Mouse (Mus musculus) kidney, embryonic 14.5 days (tissue): ENCODE results near the gene 2810459M11Rik. TPM values are rescaled to one million over a fixed set of nuclear protein-coding genes. Genes with fewer than 3 reads are reported as not detected.

Source experiments
- ATAC-seq: fragments of 200-750 bp; cut with Nextera tagmentation; 2 replicates; pipeline ENCODE4 v1.8.0; 2017; ENCODE audit warnings: moderate number of reproducible peaks, mild to moderate bottlenecking, moderate TSS enrichment, moderate library complexity; ENCODE audit not compliant: low FRiP score, low TSS enrichment
- H3K27ac ChIP-seq: fragments of 300-500 bp; sonication (generic); 2 replicates; pipeline ENCODE4 v1.5.1; 2014; ENCODE audit warnings: low read depth, mild to moderate bottlenecking, low read length, moderate library complexity, mixed read lengths
- H3K27me3 ChIP-seq: fragments of 300-500 bp; sonication (generic); 2 replicates; pipeline ENCODE4 v1.6.1; 2014; ENCODE audit warnings: mild to moderate bottlenecking, low read length; ENCODE audit not compliant: control insufficient read depth, insufficient read depth
- H3K36me3 ChIP-seq: fragments of 300-500 bp; sonication (generic); 2 replicates; pipeline ENCODE4 v1.6.1; 2014; ENCODE audit warnings: low read length, mixed read lengths; ENCODE audit not compliant: control insufficient read depth, insufficient read depth
- H3K4me1 ChIP-seq: fragments of 300-500 bp; sonication (generic); 2 replicates; pipeline ENCODE4 v1.6.1; 2014; ENCODE audit warnings: low read length, mixed read lengths; ENCODE audit not compliant: control insufficient read depth, insufficient read depth
- H3K4me2 ChIP-seq: fragments of 300-500 bp; sonication (generic); replicated peaks from 2 replicates; pipeline ENCODE4 v1.6.1; 2014; ENCODE audit warnings: low read depth, mild to moderate bottlenecking, low read length
- H3K4me3 ChIP-seq: fragments of 300-500 bp; sonication (generic); 2 replicates; pipeline ENCODE4 v1.5.1; 2014; ENCODE audit warnings: mild to moderate bottlenecking, low read length
- H3K9ac ChIP-seq: fragments of 300-500 bp; sonication (generic); 2 replicates; pipeline ENCODE4 v1.6.1; 2014; ENCODE audit warnings: low read depth, mild to moderate bottlenecking, low read length, moderate library complexity
- H3K9me3 ChIP-seq: fragments of 300-500 bp; sonication (generic); 2 replicates; pipeline ENCODE4 v1.6.1; 2016; ENCODE audit warnings: low read length; ENCODE audit not compliant: control insufficient read depth
- WGBS: fragments of 180-500 bp; shearing (Covaris S2); extraction: QIAGEN DNeasy Blood & Tissue Kit; methylation state at CpG from one replicate; pipeline ENCODE4 v1.1.7; 2014; 5-methylcytosine and 5-hydroxymethylcytosine counted together
- polyA plus RNA-seq: library from polyadenylated mRNA; unstranded; fragments of >200 nt; fragmentation: Nextera tagmentation; extraction: Ambion mirVana; gene quantifications from 2 replicates; pipeline ENCODE4 v1.2.1, GENCODE M21; 2014

2810459M11Rik gene
- polyA plus RNA-seq, 1 experiment from 2014 or later: 1.7 TPM

DNA sequence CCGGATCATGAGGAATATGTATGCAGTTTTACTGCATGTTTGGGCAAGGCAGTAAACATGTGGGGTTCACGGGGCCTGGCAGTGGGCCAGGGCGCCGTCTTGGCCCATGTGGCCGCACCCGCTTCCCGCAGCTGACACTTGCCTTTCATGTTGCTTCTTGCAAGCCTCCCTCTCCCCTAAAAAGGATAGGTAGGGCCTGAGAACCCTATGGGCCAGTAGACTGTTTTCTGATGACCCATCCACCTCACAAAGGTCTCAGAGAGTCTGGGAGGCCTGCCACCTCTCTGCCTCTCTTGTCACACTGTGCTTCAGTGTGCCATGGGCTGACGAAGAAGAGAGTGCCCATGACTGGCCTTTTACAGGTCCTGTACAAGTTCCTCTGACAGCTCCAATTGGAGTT lies 29.1 kb upstream of the 2810459M11Rik start, which contains the start of gene Spata3:
Spata3 (plus strand) TSS at position 301 of the 400 bp plus-strand sequence.
- no peak for ATAC-seq
- Histone ChIP-seq H3K4me1 (no peaks in the 10 kb centered on the region), H3K27me3 (peaks cover 16% of the 10 kb centered on the region; the same call in 1 of the 2 replicates), H3K27ac (no peak within 1 kb of the TSS), H3K9ac (no peak within 1 kb of the TSS), H3K4me2 (no peak within 1 kb of the TSS), H3K4me3 (no peak within 1 kb of the TSS), H3K9me3 (0 out of 2 replicates have a peak, but pooled peaks cover 2% of the 10 kb centered on the region), H3K36me3 (no peaks in the 10 kb centered on the region)
- WGBS: 94% methylated on average over 8 of the region's 8 CpGs

DNA sequence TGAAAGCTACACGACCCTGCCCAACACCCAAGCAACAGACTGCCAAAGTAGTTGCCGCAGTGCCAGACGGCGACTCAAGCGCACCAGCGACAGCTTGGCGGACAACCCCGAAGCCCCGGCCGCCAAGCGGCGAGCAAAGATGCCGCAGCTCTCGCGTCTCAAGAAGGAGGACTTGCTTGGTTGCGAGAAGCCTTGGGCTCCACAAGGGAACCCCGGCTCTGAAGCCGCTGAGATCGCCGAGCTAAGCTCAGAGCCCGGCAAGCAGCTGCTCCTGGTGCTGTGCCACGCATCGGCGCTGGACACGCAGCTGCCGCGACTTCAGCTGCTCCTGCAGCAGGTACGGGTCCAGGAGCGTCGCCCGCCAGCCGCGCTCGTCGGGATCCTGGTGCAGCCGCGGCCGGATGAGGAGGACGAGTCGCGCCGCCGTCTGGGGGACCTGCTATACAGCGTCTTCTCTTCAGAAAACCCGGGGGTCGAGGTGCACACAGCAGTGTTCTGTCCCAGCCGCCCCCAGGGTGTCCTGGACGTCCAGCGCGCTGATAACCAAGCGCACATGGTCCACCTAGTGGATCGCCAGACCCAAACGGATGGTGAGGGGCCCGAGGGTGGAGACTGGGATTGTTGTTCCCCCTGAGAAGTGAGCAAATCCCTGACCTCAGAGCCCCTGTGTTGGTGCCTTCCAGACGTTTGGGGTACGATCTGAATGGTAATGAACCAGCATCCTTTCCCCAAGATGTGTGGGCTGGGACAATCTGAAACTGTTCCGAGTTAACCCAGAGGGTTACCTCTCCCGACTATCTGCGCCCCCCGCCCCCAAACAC lies 27.2 kb upstream of the 2810459M11Rik start:
- H3K4me3 ChIP-seq: peak overlapping the region; percentile 49
- peak; percentile 71 for ATAC-seq
- peaks cover 16% of the 10 kb centered on the region; the same call in 1 of the 2 replicates for H3K27me3 ChIP-seq
- H3K9ac ChIP-seq: peak overlapping the region; percentile 58
- no peaks in the 10 kb centered on the region for H3K36me3 ChIP-seq
- WGBS: 3% methylated on average over 60 of the region's 60 CpGs
- H3K4me2 ChIP-seq: peak overlapping the region; percentile 96
- H3K27ac ChIP-seq: no peak overlapping the region
- H3K9me3 ChIP-seq: no peaks in the 10 kb centered on the region
- no peaks in the 10 kb centered on the region for H3K4me1 ChIP-seq

DNA sequence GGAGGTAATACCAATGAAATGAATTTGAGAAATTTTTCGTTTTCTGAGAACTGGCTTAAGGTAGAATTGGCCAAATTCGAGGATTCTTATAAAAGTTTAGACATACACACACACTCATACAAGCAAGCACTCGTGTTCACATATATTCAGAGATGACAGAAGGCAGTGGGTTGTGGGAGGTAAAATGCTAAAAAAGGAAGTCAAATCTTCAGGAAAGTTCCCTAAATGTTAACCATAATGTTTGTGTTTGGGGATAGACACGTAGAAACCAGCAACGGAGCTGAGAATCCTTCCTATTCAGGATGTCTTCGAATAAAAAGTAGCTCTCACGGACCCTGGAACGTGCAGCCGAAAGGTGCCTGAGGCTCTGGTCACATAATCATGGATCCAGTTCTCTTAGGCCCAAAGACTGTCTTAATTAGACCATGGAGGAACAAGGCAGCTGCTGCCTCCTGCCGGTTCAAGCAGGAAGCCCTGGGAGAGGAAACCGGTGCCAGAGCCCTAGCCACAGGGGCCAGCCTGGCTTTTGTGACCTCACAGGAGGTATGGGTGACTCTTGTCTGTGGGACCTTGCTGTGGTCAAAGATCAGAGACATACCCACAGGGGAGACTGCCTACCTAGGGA lies 24.2 kb upstream of the 2810459M11Rik start:
- ATAC-seq: no peak
- 76% methylated on average over 11 of the region's 11 CpGs for WGBS
- Histone ChIP-seq H3K4me1 (no peaks in the 10 kb centered on the region), H3K27ac (no peak overlapping the region), H3K9me3 (no peaks in the 10 kb centered on the region), H3K36me3 (no peaks in the 10 kb centered on the region), H3K27me3 (peaks cover 15% of the 10 kb centered on the region; the same call in 1 of the 2 replicates), H3K9ac (no peak overlapping the region), H3K4me2 (no peak overlapping the region), H3K4me3 (no peak overlapping the region)

DNA sequence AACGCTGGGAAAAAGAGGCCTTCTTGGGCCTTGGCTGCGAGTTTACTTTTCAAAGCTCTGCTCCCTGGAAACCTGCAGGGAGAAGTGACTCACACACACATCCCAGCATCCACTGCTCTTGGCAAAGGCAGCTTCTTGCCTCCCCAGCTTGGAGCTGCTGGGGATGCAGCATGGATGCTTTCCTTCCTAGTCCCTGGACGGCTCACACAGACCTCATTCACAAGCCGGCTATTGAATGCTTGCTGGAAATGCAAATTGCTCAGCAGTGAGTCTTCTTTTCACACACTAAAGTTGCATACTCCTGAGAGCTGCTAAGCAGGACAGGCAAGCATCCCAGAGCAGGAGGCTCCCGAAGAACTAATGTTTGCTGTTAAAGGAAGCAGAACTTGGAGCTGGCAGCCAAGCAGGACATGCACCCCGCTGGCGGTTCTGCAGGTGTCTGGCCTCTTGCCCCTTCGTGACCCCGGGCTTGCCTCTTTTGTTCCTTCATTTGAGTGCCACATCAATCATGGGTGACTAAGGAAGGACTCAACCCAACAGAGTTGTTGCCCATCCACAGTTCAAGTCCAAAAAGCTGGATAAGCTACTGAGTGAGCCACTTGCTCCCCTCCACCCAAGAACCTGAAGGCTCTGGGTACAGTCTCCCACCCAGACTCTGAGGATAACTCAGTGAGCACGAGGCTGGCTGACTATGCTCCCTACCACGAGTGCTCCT lies 13.2 kb upstream of the 2810459M11Rik start:
- Histone ChIP-seq H3K4me1 (no peaks in the 10 kb centered on the region), H3K9ac (no peak overlapping the region), H3K36me3 (no peaks in the 10 kb centered on the region), H3K9me3 (no peaks in the 10 kb centered on the region), H3K27ac (no peak overlapping the region), H3K27me3 (no peaks in the 10 kb centered on the region), H3K4me3 (no peak overlapping the region), H3K4me2 (no peak overlapping the region)
- ATAC-seq: no peak
- WGBS: 22% methylated on average over 11 of the region's 11 CpGs

DNA sequence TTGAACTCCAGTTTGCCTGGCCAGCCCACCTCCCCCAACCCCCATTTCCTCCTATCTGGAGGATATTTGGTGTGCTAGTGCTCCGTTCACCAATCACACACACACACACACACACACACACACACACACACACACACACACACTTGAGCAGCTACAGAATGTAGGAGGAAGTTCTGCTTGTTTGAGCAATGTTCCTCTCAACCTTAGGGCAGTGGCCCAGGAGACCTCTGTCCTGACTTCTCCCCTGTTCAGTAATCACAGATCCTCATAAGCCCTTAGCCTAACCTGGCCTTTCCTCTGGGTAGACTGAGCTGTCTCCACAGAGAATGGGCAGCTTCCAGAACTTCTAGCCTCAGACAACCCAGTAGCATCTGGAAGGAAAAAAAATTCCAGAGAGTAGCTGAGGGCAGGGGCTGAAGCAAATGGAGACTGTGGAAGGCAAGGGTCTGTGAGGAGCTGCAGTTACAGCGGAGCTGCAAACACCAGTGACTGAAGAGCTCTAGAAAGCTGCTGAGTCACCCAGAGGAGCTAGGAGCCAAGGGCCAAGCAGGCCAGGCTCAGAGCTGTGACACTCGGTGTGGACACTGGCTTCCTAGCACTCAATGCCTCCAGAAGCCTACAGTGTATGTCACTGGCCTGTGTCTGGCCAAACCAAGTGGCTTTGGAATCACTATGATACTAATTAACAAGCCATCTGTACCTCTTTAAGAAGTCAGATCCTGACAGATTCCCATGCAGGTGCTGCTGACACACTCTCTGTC lies 7.3 kb upstream of the 2810459M11Rik start:
- Histone ChIP-seq H3K9ac (no peak overlapping the region), H3K27me3 (peaks cover under 1% of the 10 kb centered on the region; the same call in 1 of the 2 replicates), H3K4me2 (no peak overlapping the region), H3K4me3 (no peak overlapping the region), H3K4me1 (no peaks in the 10 kb centered on the region), H3K36me3 (no peaks in the 10 kb centered on the region), H3K9me3 (peaks cover 5% of the 10 kb centered on the region; the same call in 1 of the 2 replicates), H3K27ac (no peak overlapping the region)
- no peak for ATAC-seq
- 50% methylated on average over 3 of the region's 3 CpGs for WGBS

DNA sequence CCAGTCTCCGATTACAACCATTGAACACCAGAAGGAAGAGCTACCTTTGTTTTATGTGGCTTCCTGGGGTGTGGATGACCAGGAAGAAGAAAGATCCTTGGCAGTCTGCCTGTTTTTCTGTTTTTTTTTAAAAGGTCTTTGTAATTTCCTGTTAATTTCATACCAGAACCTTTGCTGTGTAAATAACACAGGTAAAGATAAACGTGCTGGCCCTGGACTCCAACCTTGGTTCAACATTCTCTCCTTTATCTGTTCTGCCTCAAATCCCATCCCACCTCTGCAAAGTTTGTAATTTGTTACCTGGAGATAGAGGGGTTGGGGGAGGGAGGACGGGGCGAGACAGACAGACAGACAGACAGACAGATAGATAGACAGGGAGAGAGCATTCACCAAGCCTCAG lies 5.5 kb upstream of the 2810459M11Rik start:
- H3K36me3 ChIP-seq: no peaks in the 10 kb centered on the region
- no peak overlapping the region for H3K4me3 ChIP-seq
- H3K27me3 ChIP-seq: peaks cover 14% of the 10 kb centered on the region
- H3K4me1 ChIP-seq: no peaks in the 10 kb centered on the region
- ATAC-seq: no peak
- H3K27ac ChIP-seq: no peak overlapping the region
- H3K4me2 ChIP-seq: no peak overlapping the region
- 62% methylated on average over 4 of the region's 4 CpGs for WGBS
- H3K9ac ChIP-seq: no peak overlapping the region
- H3K9me3 ChIP-seq: peaks cover 5% of the 10 kb centered on the region; the same call in 1 of the 2 replicates

DNA sequence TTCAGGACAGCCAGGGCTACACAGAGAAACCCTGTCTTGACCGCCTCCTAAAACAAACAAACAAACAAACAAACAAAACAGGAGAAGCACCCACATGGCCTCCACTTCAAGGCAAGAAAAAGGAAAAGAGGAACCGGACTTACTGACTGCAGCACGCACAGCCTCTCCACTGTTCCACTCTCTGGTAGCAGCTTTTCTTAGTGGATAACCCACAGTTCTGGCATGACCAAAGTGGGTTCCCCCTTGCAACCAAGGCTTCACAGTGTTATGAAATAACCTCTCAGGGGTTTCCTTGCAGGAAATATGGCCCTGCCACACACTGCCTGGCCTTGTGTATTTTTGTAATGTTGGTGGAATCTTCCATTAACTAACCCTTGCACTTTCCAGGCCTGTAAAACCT lies 4.8 kb upstream of the 2810459M11Rik start:
- Histone ChIP-seq H3K27me3 (peaks cover 20% of the 10 kb centered on the region), H3K27ac (no peak overlapping the region), H3K9me3 (peaks cover 5% of the 10 kb centered on the region; the same call in 1 of the 2 replicates), H3K9ac (no peak overlapping the region), H3K4me2 (no peak overlapping the region), H3K36me3 (no peaks in the 10 kb centered on the region), H3K4me3 (no peak overlapping the region), H3K4me1 (no peaks in the 10 kb centered on the region)
- WGBS: 93% methylated on average over 3 of the region's 3 CpGs
- no peak for ATAC-seq

DNA sequence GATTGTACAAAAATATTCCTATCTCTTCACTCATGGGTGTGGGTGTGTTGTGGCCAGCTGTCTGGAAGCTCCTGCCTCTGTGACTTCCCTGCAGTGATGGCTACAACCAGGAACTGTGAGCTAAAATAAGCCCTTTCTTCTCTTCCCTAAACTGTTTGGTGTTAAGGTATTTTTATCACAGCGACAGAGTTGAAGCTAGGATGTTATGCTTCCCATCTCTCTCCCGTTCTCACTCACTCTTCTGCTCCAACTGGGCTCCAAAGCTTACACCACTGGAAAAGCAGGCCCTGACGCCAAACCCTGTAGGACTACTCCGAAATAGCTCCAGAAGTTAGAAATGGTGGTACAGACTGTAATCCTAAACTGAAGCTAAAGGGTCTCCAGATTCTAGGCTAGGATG lies 607 bp upstream of the 2810459M11Rik start:
- H3K27ac ChIP-seq: no peak overlapping the region
- H3K9me3 ChIP-seq: peaks cover 5% of the 10 kb centered on the region; the same call in 1 of the 2 replicates
- H3K4me2 ChIP-seq: no peak overlapping the region
- H3K4me1 ChIP-seq: peaks cover 6% of the 10 kb centered on the region; the same call in 1 of the 2 replicates
- ATAC-seq: no peak
- WGBS: 65% methylated on average over 4 of the region's 4 CpGs
- H3K36me3 ChIP-seq: no peaks in the 10 kb centered on the region
- no peak overlapping the region for H3K9ac ChIP-seq
- H3K4me3 ChIP-seq: peak overlapping the region; percentile 55; the same call in 1 of the 2 replicates
- peaks cover 48% of the 10 kb centered on the region for H3K27me3 ChIP-seq
